Mouse (Mus musculus) hindbrain, embryonic 13.5 days (tissue): ENCODE measurements around the gene Rpap3. TPM values are rescaled to one million over a fixed set of nuclear protein-coding genes. Genes with fewer than 3 reads are reported as not detected.

ENCODE experiments used
- ATAC-seq: fragments of 200-750 bp; cut with Nextera tagmentation; 2 replicates; pipeline ENCODE4 v1.8.0; 2017; ENCODE audit warnings: moderate TSS enrichment; ENCODE audit not compliant: low FRiP score
- H3K27ac ChIP-seq: fragments of 300-500 bp; sonication (generic); 2 replicates; pipeline ENCODE4 v1.5.1; 2015; ENCODE audit warnings: inconsistent platforms, mild to moderate bottlenecking, moderate library complexity
- H3K27me3 ChIP-seq: fragments of 300-500 bp; sonication (generic); 2 replicates; pipeline ENCODE4 v1.6.1; 2015; ENCODE audit warnings: mild to moderate bottlenecking, inconsistent platforms
- H3K36me3 ChIP-seq: fragments of 300-500 bp; sonication (generic); 2 replicates; pipeline ENCODE4 v1.6.1; 2015; ENCODE audit warnings: mild to moderate bottlenecking, inconsistent platforms
- H3K4me1 ChIP-seq: fragments of 300-500 bp; sonication (generic); replicated peaks from 2 replicates; pipeline ENCODE4 v1.6.1; 2015; ENCODE audit warnings: inconsistent platforms
- H3K4me2 ChIP-seq: fragments of 300-500 bp; sonication (generic); 2 replicates; pipeline ENCODE4 v1.6.1; 2015; ENCODE audit warnings: inconsistent platforms, mild to moderate bottlenecking, moderate library complexity
- H3K4me3 ChIP-seq: fragments of 300-500 bp; sonication (generic); 2 replicates; pipeline ENCODE4 v1.5.1; 2015; ENCODE audit warnings: mild to moderate bottlenecking, inconsistent platforms
- H3K9ac ChIP-seq: fragments of 300-500 bp; sonication (generic); 2 replicates; pipeline ENCODE4 v1.6.1; 2015; ENCODE audit warnings: mild to moderate bottlenecking, inconsistent platforms
- H3K9me3 ChIP-seq: fragments of 300-500 bp; sonication (generic); 2 replicates; pipeline ENCODE4 v1.6.1; 2016; ENCODE audit warnings: inconsistent platforms
- WGBS: fragments of 180-500 bp; shearing (Covaris S2); methylation state at CpG from one replicate; pipeline ENCODE4 v1.1.7; 2015; 5-methylcytosine and 5-hydroxymethylcytosine counted together
- polyA plus RNA-seq: library from polyadenylated mRNA; unstranded; fragments of >200 nt; fragmentation: Nextera tagmentation; extraction: Ambion mirVana; gene quantifications from 2 replicates; pipeline ENCODE4 v1.2.1, GENCODE M21; 2015

Gene Rpap3
- polyA plus RNA-seq, 1 experiment from 2014 or later, result 35.6 TPM

DNA sequence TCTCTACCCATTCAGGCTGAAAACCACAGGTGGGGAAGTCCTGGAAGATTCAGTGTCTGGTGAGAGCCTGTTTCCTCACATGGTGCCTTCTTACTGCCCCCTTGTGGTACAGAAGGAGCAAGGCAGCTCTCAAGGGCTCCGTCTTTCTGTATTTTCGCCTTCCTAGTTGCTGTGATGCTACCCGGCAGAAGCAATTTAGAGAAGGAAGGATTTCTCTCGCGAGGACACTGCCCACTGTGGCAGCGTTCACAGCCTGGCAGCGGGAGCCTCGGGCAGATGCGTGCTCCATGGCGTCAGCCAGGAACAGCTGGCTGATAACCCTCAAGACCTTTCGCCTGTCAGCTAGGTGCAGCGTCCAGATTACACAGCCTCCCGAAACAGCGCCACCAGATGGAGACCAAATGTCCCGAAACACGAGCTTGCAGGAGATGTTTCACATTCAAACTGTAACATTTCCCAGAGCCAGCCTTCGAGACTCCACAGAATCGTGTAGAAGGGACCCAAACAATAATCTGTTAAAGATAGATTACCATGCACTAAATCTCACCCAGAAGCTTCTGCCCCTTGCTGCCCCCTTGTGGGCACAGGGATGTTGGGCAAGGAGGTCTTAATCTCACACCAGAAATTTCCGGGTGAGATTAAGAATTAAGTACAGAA, 41.7 kb downstream of the Rpap3 start:
- peak overlapping the region; percentile 76 for H3K9ac ChIP-seq
- no peaks in the 10 kb centered on the region for H3K9me3 ChIP-seq
- 0 out of 2 replicates have a peak, but pooled peaks cover 4% of the 10 kb centered on the region for H3K27me3 ChIP-seq
- H3K27ac ChIP-seq, result peak overlapping the region; percentile 91
- ATAC-seq, result peak; percentile 69
- H3K36me3 ChIP-seq, result no peaks in the 10 kb centered on the region
- WGBS, result 8% methylated on average over 19 of the region's 19 CpGs
- H3K4me3 ChIP-seq, result peak overlapping the region; percentile 44
- H3K4me1 ChIP-seq, result 0 out of 2 replicates have a peak, but pooled peaks cover 2% of the 10 kb centered on the region
- peak overlapping the region; percentile 65 for H3K4me2 ChIP-seq

DNA sequence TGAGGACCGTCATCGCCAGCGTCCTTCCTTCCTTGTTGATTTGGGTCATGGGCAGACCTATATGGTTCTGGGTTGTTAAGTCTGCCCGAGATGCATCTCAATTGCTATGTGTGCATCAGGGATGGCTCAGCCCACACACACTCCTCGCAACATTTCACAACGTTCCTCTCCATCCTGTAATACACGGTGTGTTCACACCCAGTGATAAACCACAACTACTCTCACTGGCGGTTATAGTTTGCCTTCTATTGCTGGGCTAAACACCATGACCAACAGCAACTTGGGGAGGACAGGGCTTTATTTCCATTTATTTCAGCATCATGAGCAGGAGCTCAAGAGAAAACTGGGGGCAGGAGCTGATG, 46.9 kb downstream of the Rpap3 start:
- Histone ChIP-seq H3K27ac (peak overlapping the region; percentile 48; the same call in 1 of the 2 replicates), H3K4me3 (no peak overlapping the region), H3K9me3 (no peaks in the 10 kb centered on the region), H3K36me3 (no peaks in the 10 kb centered on the region), H3K9ac (no peak overlapping the region), H3K4me1 (peaks cover 18% of the 10 kb centered on the region), H3K4me2 (peak overlapping the region; percentile 25), H3K27me3 (0 out of 2 replicates have a peak, but pooled peaks cover 4% of the 10 kb centered on the region)
- WGBS, result 75% methylated on average over 8 of the region's 8 CpGs
- peak; percentile 32 for ATAC-seq

DNA sequence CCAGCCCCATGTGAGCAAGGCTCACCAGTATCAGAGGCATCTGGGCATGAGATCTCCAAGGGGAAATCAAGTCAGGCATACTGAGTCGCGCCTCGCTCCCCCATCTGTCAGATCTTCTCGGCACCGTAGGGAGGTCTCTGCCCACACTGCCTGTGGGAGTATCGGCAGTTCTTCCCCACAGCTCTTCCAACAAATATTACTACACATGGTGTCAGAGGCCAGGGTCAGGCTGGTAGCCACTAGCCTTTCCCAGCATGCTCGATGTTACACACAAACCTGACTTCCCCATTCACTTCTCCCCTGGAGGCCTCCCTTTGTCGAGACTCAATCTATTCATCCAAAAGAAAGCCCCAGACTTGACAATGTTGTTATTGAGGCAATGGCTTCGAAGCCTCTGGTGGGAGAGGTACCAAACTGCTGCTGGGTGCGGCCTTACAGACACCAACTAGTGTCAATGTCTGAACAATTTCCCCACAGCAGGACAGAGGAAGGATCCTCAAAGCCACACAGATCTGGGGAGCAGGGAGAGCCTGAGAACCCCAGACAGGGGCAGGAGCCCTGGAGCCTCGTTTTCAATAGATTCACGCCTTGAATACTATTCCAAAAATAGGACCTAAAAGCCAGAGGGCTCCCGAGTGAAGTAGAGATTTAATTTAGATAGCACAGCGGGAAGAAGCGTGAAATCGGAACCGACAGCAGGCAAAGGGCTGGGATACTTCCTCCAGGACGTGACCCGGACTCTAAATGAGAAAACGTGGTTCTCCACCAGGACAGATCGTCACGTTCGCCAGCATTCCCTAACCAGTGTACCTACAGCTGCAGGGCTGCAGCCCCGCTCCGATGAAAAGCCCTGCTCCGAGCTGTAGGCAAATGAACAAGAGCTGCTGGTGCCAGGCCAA, 47.5 kb downstream of the Rpap3 start:
- Histone ChIP-seq H3K27ac (peak overlapping the region; percentile 48), H3K9me3 (no peaks in the 10 kb centered on the region), H3K4me2 (peak overlapping the region; percentile 25), H3K9ac (no peak overlapping the region), H3K36me3 (no peaks in the 10 kb centered on the region), H3K4me3 (no peak overlapping the region), H3K27me3 (0 out of 2 replicates have a peak, but pooled peaks cover 4% of the 10 kb centered on the region), H3K4me1 (peaks cover 18% of the 10 kb centered on the region)
- ATAC-seq, result peak; percentile 36
- WGBS, result 37% methylated on average over 26 of the region's 26 CpGs

DNA sequence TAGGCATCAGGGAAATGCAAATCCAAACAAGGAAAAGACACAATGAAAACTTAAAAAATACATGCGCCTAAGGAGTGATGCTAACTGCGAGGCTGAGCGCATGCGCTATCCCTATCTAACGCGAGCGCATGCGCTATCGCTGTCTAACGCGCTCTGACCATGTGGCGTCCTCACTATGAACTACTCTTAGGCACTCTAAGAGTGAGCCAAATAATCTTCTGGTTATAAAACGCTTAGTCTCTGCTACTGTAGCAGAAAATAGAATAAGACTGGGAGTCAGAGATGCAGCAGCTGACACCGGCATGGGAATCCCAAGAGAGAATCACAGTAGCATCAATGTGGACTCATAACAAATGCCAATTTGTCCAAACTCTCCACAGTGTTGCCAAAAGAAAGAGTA, 48.2 kb downstream of the Rpap3 start:
- Histone ChIP-seq H3K4me1 (peaks cover 18% of the 10 kb centered on the region), H3K4me2 (no peak overlapping the region), H3K4me3 (no peak overlapping the region), H3K27ac (peak overlapping the region; percentile 48; the same call in 1 of the 2 replicates), H3K9me3 (no peaks in the 10 kb centered on the region), H3K36me3 (no peaks in the 10 kb centered on the region), H3K9ac (no peak overlapping the region), H3K27me3 (0 out of 2 replicates have a peak, but pooled peaks cover 4% of the 10 kb centered on the region)
- WGBS, result 91% methylated on average over 14 of the region's 14 CpGs
- ATAC-seq, result no peak

DNA sequence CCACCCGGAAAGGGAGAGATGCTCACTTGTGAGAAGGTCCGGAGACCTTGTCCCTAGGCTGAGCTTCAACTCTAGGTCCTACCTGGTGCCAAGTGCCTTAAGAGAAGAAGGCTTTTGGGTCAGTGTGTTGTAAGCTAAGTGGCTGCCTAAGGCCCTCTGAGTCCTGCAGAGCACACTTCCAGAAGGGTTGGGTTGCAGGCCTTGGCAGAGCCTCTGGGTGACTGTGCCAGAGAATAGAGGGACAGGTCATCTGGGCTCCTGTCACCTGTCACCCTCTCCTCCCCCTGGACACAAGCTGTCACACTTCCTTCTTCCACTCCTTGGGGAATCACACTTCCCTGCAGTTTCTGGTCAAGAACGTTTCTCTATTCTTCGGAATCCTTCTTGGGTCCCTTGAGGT, 55.9 kb downstream of the Rpap3 start:
- H3K9ac ChIP-seq, result no peak overlapping the region
- H3K4me3 ChIP-seq, result no peak overlapping the region
- H3K27me3 ChIP-seq, result no peaks in the 10 kb centered on the region
- peaks cover 13% of the 10 kb centered on the region for H3K4me1 ChIP-seq
- H3K36me3 ChIP-seq, result no peaks in the 10 kb centered on the region
- WGBS, result 79% methylated on average over 4 of the region's 4 CpGs
- no peak overlapping the region for H3K27ac ChIP-seq
- no peak for ATAC-seq
- H3K4me2 ChIP-seq, result no peak overlapping the region
- H3K9me3 ChIP-seq, result no peaks in the 10 kb centered on the region

DNA sequence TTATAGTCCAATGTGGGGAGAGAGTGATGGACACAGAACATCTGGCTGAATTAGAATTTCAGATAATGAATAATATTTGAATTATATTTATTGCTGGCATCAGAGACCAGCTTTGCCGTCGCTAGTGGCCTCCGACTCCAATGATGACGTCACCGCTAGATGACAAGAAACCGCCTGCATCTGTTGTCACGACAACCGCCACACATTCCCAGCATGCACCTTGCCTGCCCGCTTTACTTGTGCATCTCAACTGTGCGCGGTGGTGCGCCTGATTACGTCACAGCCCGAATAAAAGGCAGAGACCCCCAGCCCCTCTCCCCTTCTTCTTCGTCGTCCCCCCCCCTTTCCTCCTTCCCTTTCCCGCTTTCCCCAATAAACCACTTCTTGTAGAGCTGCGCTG, 57.4 kb downstream of the Rpap3 start:
- WGBS, result 87% methylated on average over 18 of the region's 18 CpGs
- Histone ChIP-seq H3K4me2 (no peak overlapping the region), H3K4me3 (no peak overlapping the region), H3K4me1 (peaks cover 13% of the 10 kb centered on the region), H3K27ac (no peak overlapping the region), H3K36me3 (no peaks in the 10 kb centered on the region), H3K9me3 (no peaks in the 10 kb centered on the region), H3K27me3 (no peaks in the 10 kb centered on the region), H3K9ac (no peak overlapping the region)
- ATAC-seq, result no peak

DNA sequence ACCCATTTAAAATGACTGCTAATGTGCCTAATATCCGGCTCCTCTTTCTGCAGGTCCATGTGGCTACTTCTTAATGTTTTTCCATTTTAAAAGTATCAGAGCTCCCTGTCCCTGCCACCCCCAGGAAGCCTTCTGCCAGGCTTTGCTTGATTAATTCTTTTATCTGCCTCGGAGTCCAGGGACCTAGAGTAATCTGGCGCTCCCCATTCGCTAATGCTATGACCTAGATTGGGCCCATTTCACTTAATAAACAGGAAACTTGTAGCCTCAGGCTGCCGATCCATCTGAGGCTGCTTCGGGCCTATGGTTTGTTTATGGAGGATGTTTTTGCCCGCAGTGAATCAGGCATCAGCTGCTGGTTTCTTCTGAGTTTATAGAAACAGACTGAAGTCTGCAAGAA, 59.2 kb downstream of the Rpap3 start:
- ATAC-seq, result no peak
- Histone ChIP-seq H3K36me3 (no peaks in the 10 kb centered on the region), H3K4me1 (peaks cover 13% of the 10 kb centered on the region), H3K4me2 (no peak overlapping the region), H3K4me3 (no peak overlapping the region), H3K27me3 (no peaks in the 10 kb centered on the region), H3K9ac (no peak overlapping the region), H3K9me3 (no peaks in the 10 kb centered on the region), H3K27ac (peak overlapping the region; percentile 14; the same call in 1 of the 2 replicates)
- 47% methylated on average over 7 of the region's 7 CpGs for WGBS

DNA sequence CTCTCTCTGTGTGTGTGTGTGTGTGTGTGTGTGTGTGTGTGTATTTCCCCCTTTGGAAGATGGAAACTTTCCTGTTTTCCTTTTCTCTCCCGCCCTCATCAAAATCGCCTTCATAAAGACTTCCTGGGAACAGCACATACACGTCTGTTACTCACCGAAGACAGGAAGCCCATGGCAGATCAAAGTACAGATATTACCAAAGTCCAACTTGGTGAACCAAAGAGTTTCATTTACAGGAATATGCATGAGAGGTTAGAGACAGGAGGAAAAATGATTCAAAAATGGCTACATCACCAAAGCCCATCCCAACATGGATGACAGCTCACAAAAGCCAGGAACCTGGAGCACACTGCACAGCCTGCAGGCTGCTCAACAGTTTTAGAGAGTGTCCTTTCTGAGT, 61.6 kb downstream of the Rpap3 start:
- H3K9ac ChIP-seq, result no peak overlapping the region
- ATAC-seq, result no peak
- H3K36me3 ChIP-seq, result no peaks in the 10 kb centered on the region
- no peak overlapping the region for H3K27ac ChIP-seq
- H3K4me3 ChIP-seq, result no peak overlapping the region
- no peak overlapping the region for H3K4me2 ChIP-seq
- H3K4me1 ChIP-seq, result peaks cover 13% of the 10 kb centered on the region
- WGBS, result 90% methylated on average over 4 of the region's 4 CpGs
- H3K27me3 ChIP-seq, result no peaks in the 10 kb centered on the region
- H3K9me3 ChIP-seq, result no peaks in the 10 kb centered on the region; the same call in 1 of the 2 replicates

Other genes starting within 250 kb of the Rpap3 start
- gene Endou, start 25.5 kb upstream of the Rpap3 start, polyA plus RNA-seq, result 0.21 and 0.29 TPM in 2 replicates
- 10.4 and 10.8 TPM in 2 replicates for gene Rapgef3, start 62.1 kb upstream of the Rpap3 start, polyA plus RNA-seq
- gene Slc48a1, start 72.7 kb upstream of the Rpap3 start, polyA plus RNA-seq, result 59.8 and 62.9 TPM in 2 replicates
- gene Hdac7, start 138.7 kb upstream of the Rpap3 start, polyA plus RNA-seq, result 27.9 and 28.1 TPM in 2 replicates
- gene Vdr, start 204.8 kb upstream of the Rpap3 start, polyA plus RNA-seq, result 0.04 and 0.06 TPM in 2 replicates